Mouse (Mus musculus) limb, embryonic 15.5 days (tissue): ENCODE measurements at regions not wholly inside any gene's neighbourhood (a gene's known extent, or its start where the extent isn't known, plus 50 kb on each side); places are given as distances from the start of the nearest gene placed in this dataset.

ENCODE experiments used
- ATAC-seq: fragments of 200-750 bp; cut with Nextera tagmentation; 2 replicates; pipeline ENCODE4 v1.8.0; 2017; ENCODE audit warnings: low read depth, moderate TSS enrichment; ENCODE audit not compliant: insufficient number of reproducible peaks, low FRiP score, low TSS enrichment
- H3K27ac ChIP-seq: fragments of 300-500 bp; sonication (generic); 2 replicates; pipeline ENCODE4 v1.5.1; 2015; ENCODE audit warnings: moderate library complexity, mild to moderate bottlenecking, inconsistent platforms
- H3K27me3 ChIP-seq: fragments of 300-500 bp; sonication (generic); 2 replicates; pipeline ENCODE4 v1.6.1; 2015; ENCODE audit warnings: inconsistent platforms
- H3K36me3 ChIP-seq: fragments of 300-500 bp; sonication (generic); 2 replicates; pipeline ENCODE4 v1.6.1; 2015; ENCODE audit warnings: inconsistent platforms
- H3K4me1 ChIP-seq: fragments of 300-500 bp; sonication (generic); 2 replicates; pipeline ENCODE4 v1.6.1; 2015; ENCODE audit warnings: inconsistent platforms
- H3K4me2 ChIP-seq: fragments of 300-500 bp; sonication (generic); 2 replicates; pipeline ENCODE4 v1.6.1; 2015; ENCODE audit warnings: mild to moderate bottlenecking, inconsistent platforms
- H3K4me3 ChIP-seq: fragments of 300-500 bp; sonication (generic); 2 replicates; pipeline ENCODE4 v1.5.1; 2015; ENCODE audit warnings: mild to moderate bottlenecking, inconsistent platforms
- H3K9ac ChIP-seq: fragments of 300-500 bp; sonication (generic); 2 replicates; pipeline ENCODE4 v1.6.1; 2015; ENCODE audit warnings: inconsistent platforms
- H3K9me3 ChIP-seq: fragments of 300-500 bp; sonication (generic); 2 replicates; pipeline ENCODE4 v1.6.1; 2016; ENCODE audit warnings: inconsistent platforms
- WGBS: fragments of 180-500 bp; shearing (Covaris S2); methylation state at CpG from one replicate; pipeline ENCODE4 v1.1.7; 2015; 5-methylcytosine and 5-hydroxymethylcytosine counted together

DNA sequence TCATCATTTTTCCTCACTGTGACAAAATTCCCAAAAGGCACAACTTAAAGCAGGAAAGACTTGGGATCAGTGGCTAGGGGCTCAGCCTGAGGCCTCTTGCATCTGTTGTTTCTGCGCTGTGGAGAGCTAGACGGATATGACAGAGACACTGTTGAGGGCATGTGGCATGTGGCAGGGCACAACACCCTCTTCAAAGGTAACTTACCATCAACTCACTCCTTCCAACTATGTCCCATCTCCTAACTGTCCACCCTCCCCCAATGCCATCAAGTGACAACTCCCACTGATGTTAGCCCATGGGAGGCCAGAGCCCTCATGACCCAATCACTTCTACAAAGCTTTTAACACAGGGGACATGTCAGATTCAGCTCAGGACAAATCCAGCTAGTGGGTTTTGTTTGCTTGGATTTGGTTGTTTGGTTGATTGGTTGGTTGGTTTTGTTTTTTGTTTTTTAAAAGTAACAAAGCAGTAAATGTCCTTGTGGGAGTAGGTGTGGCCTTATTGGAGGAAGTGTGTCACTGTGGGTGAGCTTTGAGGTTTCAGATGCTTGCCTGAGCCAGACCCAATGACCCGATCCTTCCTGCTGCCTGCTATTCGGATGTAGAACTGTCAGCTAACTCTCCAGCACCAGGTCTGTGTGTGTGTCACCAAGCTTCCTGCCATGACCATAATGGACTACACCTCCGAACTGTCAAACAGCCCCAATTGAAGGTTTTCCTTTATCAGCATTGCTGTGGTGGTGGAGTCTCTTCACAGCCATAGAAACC lies 53.2 kb upstream of the Lef1 start:
- H3K9ac ChIP-seq: no peak overlapping the region
- no peaks in the 10 kb centered on the region for H3K36me3 ChIP-seq
- no peak overlapping the region for H3K27ac ChIP-seq
- H3K4me1 ChIP-seq: peaks cover 4% of the 10 kb centered on the region; the same call in 1 of the 2 replicates
- 76% methylated on average over 5 of the region's 5 CpGs for WGBS
- ATAC-seq: no peak
- no peaks in the 10 kb centered on the region for H3K9me3 ChIP-seq
- H3K27me3 ChIP-seq: no peaks in the 10 kb centered on the region
- H3K4me3 ChIP-seq: no peak overlapping the region
- no peak overlapping the region for H3K4me2 ChIP-seq

DNA sequence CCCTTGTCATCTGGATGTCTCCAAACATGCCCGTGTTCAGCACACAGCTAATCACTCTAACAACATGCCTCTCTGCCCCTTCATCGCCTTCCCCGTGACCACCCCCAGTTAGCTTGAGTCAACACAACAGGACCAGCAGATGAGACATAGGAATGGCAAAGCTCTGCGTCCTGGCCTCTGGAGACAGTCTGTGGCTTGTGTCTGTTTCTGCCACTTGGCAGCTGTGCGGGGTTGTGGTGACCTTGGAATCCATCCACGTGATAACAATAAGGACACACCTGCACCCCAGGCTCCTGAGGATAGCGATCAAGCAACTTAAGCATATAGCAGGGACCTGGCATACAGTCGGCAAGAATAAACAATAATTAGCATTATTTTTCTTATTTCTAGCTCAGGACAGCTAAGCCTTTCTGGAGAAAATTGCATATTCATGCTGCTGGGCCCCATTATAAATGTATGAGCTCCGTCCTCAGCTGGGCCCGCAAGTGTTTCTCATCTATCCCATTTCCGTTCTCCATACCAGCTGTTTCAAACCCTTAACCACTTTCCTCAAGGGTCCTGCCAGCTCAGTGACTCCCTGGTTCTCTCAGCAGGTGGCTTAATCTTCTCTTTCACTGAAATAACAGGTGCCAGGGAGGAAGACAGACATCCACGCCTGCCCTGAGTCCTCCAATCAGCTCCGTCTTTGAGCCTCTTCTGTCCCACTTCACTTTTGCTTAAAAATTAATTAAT lies 55.9 kb upstream of the Lef1 start:
- Histone ChIP-seq H3K27me3 (no peaks in the 10 kb centered on the region), H3K9me3 (no peaks in the 10 kb centered on the region), H3K4me3 (no peak overlapping the region), H3K4me1 (peaks cover 4% of the 10 kb centered on the region; the same call in 1 of the 2 replicates), H3K27ac (no peak overlapping the region), H3K36me3 (no peaks in the 10 kb centered on the region), H3K9ac (no peak overlapping the region), H3K4me2 (no peak overlapping the region)
- ATAC-seq: no peak
- 60% methylated on average over 13 of the region's 13 CpGs for WGBS

GRCm38 (mm10) chr3:131047716-131048115 lies 62.6 kb upstream of the Lef1 start:
- ATAC-seq: no peak
- no peak overlapping the region for H3K27ac ChIP-seq
- H3K4me1 ChIP-seq: peaks cover 3% of the 10 kb centered on the region; the same call in 1 of the 2 replicates
- H3K4me3 ChIP-seq: no peak overlapping the region
- no peaks in the 10 kb centered on the region for H3K36me3 ChIP-seq
- no peak overlapping the region for H3K4me2 ChIP-seq
- no peaks in the 10 kb centered on the region for H3K27me3 ChIP-seq
- no peak overlapping the region for H3K9ac ChIP-seq
- 67% methylated on average over 3 of the region's 3 CpGs for WGBS
- no peaks in the 10 kb centered on the region for H3K9me3 ChIP-seq

DNA sequence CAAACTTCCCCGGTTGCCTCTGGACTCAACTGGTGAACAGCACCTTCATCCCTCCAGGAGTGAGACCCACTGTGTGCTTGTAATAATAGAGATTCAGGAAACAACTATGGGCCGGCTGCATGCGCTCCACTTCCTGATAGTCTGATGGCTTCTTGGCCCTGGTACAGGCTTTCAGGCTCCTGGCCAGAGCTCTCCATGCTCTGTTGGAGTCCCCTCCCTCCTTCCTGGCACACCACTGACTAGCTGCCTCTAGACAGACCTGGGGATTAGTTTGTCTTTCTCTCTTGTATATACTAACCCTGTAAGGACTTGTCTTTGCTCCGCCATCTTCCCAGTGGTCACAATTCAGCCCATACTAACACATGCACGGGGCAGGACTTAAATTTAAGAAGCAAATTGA lies 63.9 kb upstream of the Lef1 start:
- no peaks in the 10 kb centered on the region for H3K27me3 ChIP-seq
- H3K4me3 ChIP-seq: no peak overlapping the region
- no peaks in the 10 kb centered on the region for H3K36me3 ChIP-seq
- no peak for ATAC-seq
- no peak overlapping the region for H3K4me2 ChIP-seq
- peaks cover 3% of the 10 kb centered on the region; the same call in 1 of the 2 replicates for H3K4me1 ChIP-seq
- H3K27ac ChIP-seq: no peak overlapping the region
- no peak overlapping the region for H3K9ac ChIP-seq
- WGBS: 80% methylated on average over 5 of the region's 5 CpGs
- no peaks in the 10 kb centered on the region for H3K9me3 ChIP-seq

GRCm38 (mm10) chr3:131040214-131040825 lies 70.0 kb upstream of the Lef1 start:
- H3K9ac ChIP-seq: no peak overlapping the region
- no peaks in the 10 kb centered on the region for H3K4me1 ChIP-seq
- no peaks in the 10 kb centered on the region for H3K36me3 ChIP-seq
- no peak overlapping the region for H3K4me2 ChIP-seq
- no peaks in the 10 kb centered on the region for H3K27me3 ChIP-seq
- no peak for ATAC-seq
- no peaks in the 10 kb centered on the region for H3K9me3 ChIP-seq
- H3K4me3 ChIP-seq: no peak overlapping the region
- WGBS: 25% methylated on average over 4 of the region's 4 CpGs
- no peak overlapping the region for H3K27ac ChIP-seq

GRCm38 (mm10) chr3:131037095-131037494 lies 73.2 kb upstream of the Lef1 start:
- Histone ChIP-seq H3K9ac (no peak overlapping the region), H3K4me3 (no peak overlapping the region), H3K4me1 (no peaks in the 10 kb centered on the region), H3K9me3 (no peaks in the 10 kb centered on the region), H3K27ac (no peak overlapping the region), H3K27me3 (no peaks in the 10 kb centered on the region), H3K36me3 (no peaks in the 10 kb centered on the region), H3K4me2 (no peak overlapping the region)
- 88% methylated on average over 5 of the region's 5 CpGs for WGBS
- ATAC-seq: no peak

DNA sequence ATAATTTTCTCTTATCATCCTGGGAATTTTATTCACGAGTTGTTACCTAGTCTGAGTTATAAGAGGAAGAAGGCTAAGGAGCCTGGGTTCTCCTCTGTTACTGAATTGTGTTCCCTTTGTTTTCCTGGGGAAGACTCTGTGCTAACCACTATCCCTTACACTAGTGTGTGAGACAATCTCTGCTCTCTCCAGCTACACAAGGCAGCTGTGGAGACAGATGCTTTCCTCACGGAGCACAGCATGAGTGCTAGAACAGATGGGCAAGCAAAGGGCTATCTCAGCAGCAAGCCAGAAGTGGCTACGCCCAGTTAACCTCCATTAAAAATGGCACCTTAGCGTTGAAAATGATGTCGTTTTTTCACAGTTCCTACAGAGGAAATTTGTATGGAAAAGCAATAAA lies 75.5 kb upstream of the Lef1 start:
- Histone ChIP-seq H3K4me1 (no peaks in the 10 kb centered on the region), H3K4me2 (no peak overlapping the region), H3K9ac (no peak overlapping the region), H3K27me3 (no peaks in the 10 kb centered on the region), H3K4me3 (no peak overlapping the region), H3K9me3 (no peaks in the 10 kb centered on the region), H3K27ac (no peak overlapping the region), H3K36me3 (no peaks in the 10 kb centered on the region)
- WGBS: 49% methylated on average over 5 of the region's 5 CpGs
- no peak for ATAC-seq

GRCm38 (mm10) chr3:131026336-131026735 lies 83.9 kb upstream of the Lef1 start:
- no peak for ATAC-seq
- no peak overlapping the region for H3K27ac ChIP-seq
- no peak overlapping the region for H3K4me3 ChIP-seq
- no peak overlapping the region for H3K4me2 ChIP-seq
- H3K9ac ChIP-seq: no peak overlapping the region
- no peaks in the 10 kb centered on the region for H3K27me3 ChIP-seq
- no peaks in the 10 kb centered on the region for H3K36me3 ChIP-seq
- WGBS: 92% methylated on average over 7 of the region's 7 CpGs
- no peaks in the 10 kb centered on the region for H3K9me3 ChIP-seq
- H3K4me1 ChIP-seq: no peaks in the 10 kb centered on the region

DNA sequence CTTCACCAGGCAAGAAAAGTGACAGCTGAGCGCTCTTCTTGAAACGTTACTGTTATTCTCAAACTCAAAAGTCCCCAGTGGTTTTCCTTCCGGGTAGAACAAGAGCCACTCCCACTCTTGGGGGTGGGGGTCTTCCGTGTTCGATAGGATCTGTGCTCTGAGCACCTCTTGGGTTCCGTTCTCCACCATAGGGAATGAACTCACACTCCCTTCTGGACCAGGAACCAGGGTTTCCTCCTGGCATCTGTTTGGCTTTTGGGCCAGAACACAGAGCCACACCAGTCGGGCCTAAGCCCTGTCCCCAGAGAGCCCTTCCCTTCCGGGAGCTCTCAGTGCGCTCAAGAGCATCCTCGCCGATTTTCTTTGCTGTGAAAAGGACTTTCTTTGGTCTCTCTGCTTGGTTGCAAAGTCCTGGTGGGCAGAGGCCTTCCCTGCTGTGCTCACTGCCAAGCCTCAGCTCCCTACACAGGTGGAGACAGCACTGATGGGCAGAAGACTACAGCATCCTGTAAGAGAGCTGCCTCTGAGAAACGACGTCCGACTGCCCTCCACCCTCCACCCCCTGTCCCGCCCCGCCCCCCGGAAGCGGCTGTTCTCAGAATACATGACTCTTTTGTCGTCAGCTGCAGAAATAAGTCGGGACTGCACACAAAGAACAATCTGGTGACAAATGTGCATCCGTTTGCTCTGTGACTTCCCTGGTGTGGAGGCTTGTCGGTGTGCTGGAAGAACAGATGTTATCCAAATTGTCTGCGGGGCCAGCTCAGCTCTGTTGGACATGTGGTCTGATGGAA lies 90.9 kb upstream of the Lef1 start:
- ATAC-seq: peak; percentile 45; the same call in 1 of the 2 replicates
- Histone ChIP-seq H3K4me2 (peak overlapping the region; percentile 46), H3K27me3 (no peaks in the 10 kb centered on the region), H3K4me3 (peak overlapping the region; percentile 25), H3K9me3 (no peaks in the 10 kb centered on the region), H3K4me1 (peaks cover 8% of the 10 kb centered on the region), H3K36me3 (no peaks in the 10 kb centered on the region), H3K27ac (peak overlapping the region; percentile 43; the same call in 1 of the 2 replicates), H3K9ac (0 out of 2 replicates have a peak overlapping the region, but pooled peaks have one; percentile 2)
- 22% methylated on average over 23 of the region's 23 CpGs for WGBS

DNA sequence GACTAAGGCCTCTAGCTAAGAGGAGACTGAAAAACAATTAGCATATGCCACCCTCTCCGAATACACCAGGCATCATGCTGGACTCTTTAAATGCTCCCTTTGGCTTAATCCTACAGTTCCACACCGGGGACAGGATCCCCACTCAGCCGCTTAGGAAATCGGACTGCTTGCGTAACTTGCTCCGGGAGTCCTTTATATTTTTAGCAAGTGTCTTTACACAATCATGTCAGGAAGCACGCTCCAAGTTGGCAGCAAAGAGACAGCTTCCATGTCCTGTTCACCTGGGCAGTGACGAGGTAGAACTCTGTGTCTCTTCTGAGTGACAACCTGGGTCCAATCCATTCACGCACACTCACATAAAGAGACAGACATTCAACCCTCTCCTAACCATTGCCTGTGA lies 92.4 kb upstream of the Lef1 start:
- ATAC-seq: no peak
- Histone ChIP-seq H3K36me3 (no peaks in the 10 kb centered on the region), H3K9ac (no peak overlapping the region), H3K4me2 (no peak overlapping the region), H3K4me3 (no peak overlapping the region), H3K27me3 (no peaks in the 10 kb centered on the region), H3K9me3 (no peaks in the 10 kb centered on the region), H3K27ac (no peak overlapping the region), H3K4me1 (peaks cover 8% of the 10 kb centered on the region)
- 85% methylated on average over 9 of the region's 9 CpGs for WGBS

- 52% methylated on average over 10 of the region's 10 CpGs for WGBS
- no peak overlapping the region for H3K27ac ChIP-seq
- H3K4me2 ChIP-seq: no peak overlapping the region
- no peaks in the 10 kb centered on the region for H3K36me3 ChIP-seq
- H3K4me3 ChIP-seq: no peak overlapping the region
- H3K9ac ChIP-seq: no peak overlapping the region
- no peak for ATAC-seq
- peaks cover 8% of the 10 kb centered on the region for H3K4me1 ChIP-seq
- H3K9me3 ChIP-seq: no peaks in the 10 kb centered on the region
- no peaks in the 10 kb centered on the region for H3K27me3 ChIP-seq
Observed at GRCm38 (mm10) chr3:131016104-131016503, 94.2 kb upstream of the Lef1 start.
